Mouse (Mus musculus): Measurements from ENCODE around the gene Atp6v1a.

GRCm38 (mm10) chr16:44141483-44141882 lies 2.0 kb upstream of the Atp6v1a start:
- no peak for TF ChIP-seq CTCF (IDR thresholded peaks at IDR 0.05; ENCODE audit: insufficient read depth, low read length)
- no peak for TF ChIP-seq POLR2A (IDR thresholded peaks at IDR 0.05; ENCODE audit: borderline replicate concordance, extremely low read depth, low read depth, low read length)

All from lung, adult 2 months (tissue).